Mouse (Mus musculus) lung, postnatal 14 days (tissue): Measurements from ENCODE around the gene Pik3c2g.

Source experiments
- DNase-seq: peaks from one replicate; pipeline ENCODE4 v3.0.0; 2021

Pik3c2g gene

GRCm38 (mm10) chr6:139947106-139947879 is 360.3 kb downstream of the Pik3c2g start:
- no peak for DNase-seq

- peak; percentile 6 for DNase-seq
These were observed 366.6 kb downstream of the Pik3c2g start for GRCm38 (mm10) chr6:139953596-139953995.

GRCm38 (mm10) chr6:139957531-139958241 is 370.7 kb downstream of the Pik3c2g start:
- DNase-seq: peak; percentile 32

GRCm38 (mm10) chr6:139963775-139964174 is 376.8 kb downstream of the Pik3c2g start:
- peak; percentile 5 for DNase-seq

- no peak for DNase-seq
These were observed 377.9 kb downstream of the Pik3c2g start for GRCm38 (mm10) chr6:139964895-139965294.

GRCm38 (mm10) chr6:139966684-139967083 is 379.7 kb downstream of the Pik3c2g start:
- no peak for DNase-seq

- no peak for DNase-seq
These were observed 384.7 kb downstream of the Pik3c2g start for GRCm38 (mm10) chr6:139971608-139972298.

- no peak for DNase-seq
These were observed 387.6 kb downstream of the Pik3c2g start for GRCm38 (mm10) chr6:139974668-139975067.

GRCm38 (mm10) chr6:139978114-139978513 is 391.1 kb downstream of the Pik3c2g start:
- peak; percentile 5 for DNase-seq

GRCm38 (mm10) chr6:139981061-139981460 is 394.0 kb downstream of the Pik3c2g start:
- no peak for DNase-seq

- no peak for DNase-seq
These were observed 397.0 kb downstream of the Pik3c2g start for GRCm38 (mm10) chr6:139984069-139984468.

- no peak for DNase-seq
These were observed 399.5 kb downstream of the Pik3c2g start for GRCm38 (mm10) chr6:139986564-139986963.

- DNase-seq: no peak
These were observed 402.1 kb downstream of the Pik3c2g start for GRCm38 (mm10) chr6:139989075-139989474.

- DNase-seq: no peak
These were observed 402.6 kb downstream of the Pik3c2g start for GRCm38 (mm10) chr6:139989597-139989996.

- no peak for DNase-seq
These were observed 418.2 kb downstream of the Pik3c2g start for GRCm38 (mm10) chr6:140005181-140005580.
